Mouse (Mus musculus): ENCODE results near the gene D930020B18Rik. TPM values are rescaled to one million over a fixed set of nuclear protein-coding genes. Genes with fewer than 3 reads are reported as not detected.

The D930020B18Rik gene
- total RNA-seq, 2 experiments from 2014 or later, result 0.30 to 0.39 TPM

DNA sequence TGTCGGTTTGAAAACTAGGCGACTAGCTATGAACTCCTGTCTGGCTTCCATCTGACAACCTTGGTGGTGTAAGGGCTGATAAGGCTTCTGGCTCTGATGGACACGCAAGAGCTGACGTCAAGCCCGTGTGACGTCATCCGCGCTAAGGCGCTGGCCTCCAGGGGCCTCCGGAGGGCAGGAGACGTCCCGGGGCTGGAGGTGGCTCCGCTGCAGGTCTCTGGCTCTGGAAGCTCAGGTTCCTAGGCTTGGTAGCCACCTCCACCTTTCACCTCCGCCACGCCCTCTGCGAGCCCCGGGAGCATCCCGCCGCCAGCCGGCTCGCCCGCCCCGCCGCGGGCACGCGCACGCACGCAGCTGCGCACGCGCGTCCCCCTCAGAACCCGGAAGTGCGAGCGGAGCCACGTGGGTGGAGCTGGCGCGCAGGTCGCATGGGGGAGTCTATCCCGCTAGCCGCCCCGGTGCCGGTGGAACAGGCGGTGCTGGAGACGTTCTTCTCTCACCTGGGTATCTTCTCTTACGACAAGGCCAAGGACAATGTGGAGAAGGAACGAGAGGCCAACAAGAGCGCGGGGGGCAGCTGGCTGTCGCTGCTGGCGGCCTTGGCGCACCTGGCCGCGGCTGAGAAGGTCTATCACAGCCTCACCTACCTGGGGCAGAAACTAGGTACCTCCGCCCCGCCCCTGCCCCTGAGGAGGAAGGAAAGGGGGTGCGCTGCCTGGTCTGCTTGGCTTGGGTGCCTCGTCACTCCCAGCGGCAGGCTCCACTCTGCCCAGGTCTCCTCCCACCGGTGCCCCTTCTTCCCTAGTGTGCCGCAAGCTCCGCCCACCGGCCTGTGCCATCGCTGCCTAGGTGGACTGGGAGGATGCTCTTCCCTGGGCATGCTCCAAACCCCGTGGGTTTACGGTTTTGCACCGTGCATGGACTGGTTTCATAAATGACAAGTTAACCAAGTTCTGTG is 98.4 kb downstream of the D930020B18Rik start, which contains the start of gene BC048403:
TSS of gene BC048403 (plus strand) at position 390 of the 958 bp plus-strand sequence.
- intact Hi-C loops (cut with DNase I), result no loop called here
- DNase-seq (ENCODE audit: extremely low spot score in 1 of 2, low spot score in 2 of 2), result peak; percentile 74 to 91

DNA sequence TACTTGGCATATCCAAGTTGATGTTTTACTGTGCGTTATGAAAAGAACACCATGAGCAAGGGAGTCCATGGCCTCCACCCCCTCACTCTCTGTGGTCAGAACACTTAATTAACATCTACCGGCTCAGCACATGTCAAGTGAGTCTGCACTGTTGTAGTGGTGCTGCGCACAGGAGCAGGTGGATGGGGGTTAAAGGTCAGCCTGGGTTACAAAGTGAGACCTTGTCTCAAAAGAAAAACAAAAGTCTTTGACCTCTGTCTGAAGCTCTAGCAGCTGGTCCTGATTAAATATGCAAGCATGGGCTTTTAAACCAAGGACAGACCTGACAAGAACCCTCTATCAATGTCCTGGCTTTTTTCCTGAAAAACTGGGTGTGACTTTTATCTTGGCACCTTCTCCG is 100.9 kb downstream of the D930020B18Rik start:
- intact Hi-C loops (cut with DNase I), result no loop called here
- no peak for DNase-seq (ENCODE audit: extremely low spot score in 1 of 2, low spot score in 2 of 2)

Small RNA genes lying within 50 kb of the gene (microRNA-seq; reads per million reads assigned to microRNA genes)
- gene Gm24330, result not detected

Other genes starting within 250 kb of the D930020B18Rik start
- 10 to 100 TPM; 24.5 to 31.1 TPM for gene Rassf3, start 165.2 kb upstream of the D930020B18Rik start, total RNA-seq (2021)
- gene Tbk1, start 54.8 kb upstream of the D930020B18Rik start, total RNA-seq (2021), result 10 to 100 TPM; 38.2 to 41.2 TPM
- gene Xpot, start 15.3 kb upstream of the D930020B18Rik start, total RNA-seq (2021), result 10 to 100 TPM; 65.9 to 70.9 TPM
- gene BC048403, start 98.3 kb downstream of the D930020B18Rik start, total RNA-seq (2021), result 1 to 10 TPM; 8.6 to 8.8 TPM

Data from left cerebral cortex, postnatal 10 days (tissue).